Mouse (Mus musculus): ENCODE results near the gene Camta1. TPM values are rescaled to one million over a fixed set of nuclear protein-coding genes. Genes with fewer than 3 reads are reported as not detected.
A peak's percentile ranks its signal among the peaks of the same experiment; 100 is the strongest.

Camta1 gene
- total RNA-seq, 2 experiments from 2014 or later, result 193 to 222 TPM

DNA sequence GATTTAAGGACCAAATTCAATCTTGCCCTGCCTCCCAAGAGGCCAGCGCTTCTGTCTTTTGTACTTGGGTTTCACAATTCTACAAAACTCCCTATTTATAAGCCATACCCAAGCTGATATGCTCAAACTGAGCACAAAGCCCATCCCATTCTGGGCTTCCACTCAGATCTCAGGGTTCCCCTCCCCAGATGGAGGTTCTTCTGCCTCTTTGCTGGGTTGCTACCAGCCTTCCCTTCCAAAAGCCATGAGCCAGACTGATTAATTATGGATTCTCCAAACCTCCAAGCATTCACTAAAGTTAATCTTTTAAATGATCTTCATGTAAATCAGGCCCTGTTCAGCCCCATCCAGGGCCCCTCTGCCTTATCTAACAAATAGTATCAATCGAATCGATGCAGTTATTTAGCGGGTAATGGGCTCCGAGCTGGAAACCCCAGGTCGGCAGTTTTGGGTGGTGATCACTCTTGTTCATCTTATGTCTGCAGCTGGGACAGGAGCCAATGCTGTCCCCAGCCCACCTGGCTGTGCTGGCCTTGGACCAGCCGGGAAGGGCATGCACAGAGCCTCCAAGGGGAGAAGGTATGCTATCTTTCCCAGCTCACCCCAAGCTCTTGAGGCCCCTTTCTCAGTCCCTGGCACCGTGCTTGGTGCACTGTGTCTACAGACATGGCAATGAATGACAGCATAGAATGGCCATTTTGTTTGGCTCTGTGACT is 534.5 kb downstream of the Camta1 start:
- intact Hi-C loops (cut with DNase I), result no loop called here
- DNase-seq (ENCODE audit: low spot score in 2 of 2), result no peak

DNA sequence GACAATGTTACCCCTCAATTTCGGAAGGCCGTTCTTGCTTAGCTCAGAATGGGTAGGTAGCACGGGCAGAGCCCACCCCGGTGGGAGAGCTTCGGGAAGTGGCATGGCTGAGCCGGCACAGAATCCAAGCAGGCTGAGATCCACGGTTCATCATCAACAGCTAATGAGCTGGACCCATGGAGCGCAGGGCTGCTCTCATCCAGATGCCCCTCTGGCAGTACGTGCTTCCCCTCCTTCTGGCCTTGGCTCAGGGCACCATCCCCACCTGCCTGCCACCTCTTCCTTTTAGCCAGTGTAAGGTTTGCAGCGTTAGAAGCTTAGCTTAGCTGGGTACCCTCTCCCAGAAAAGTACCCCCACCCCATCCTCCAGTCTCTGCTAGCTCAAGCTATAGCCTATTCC is 545.2 kb downstream of the Camta1 start:
- intact Hi-C loops (cut with DNase I), result no loop called here
- no peak for DNase-seq (ENCODE audit: low spot score in 2 of 2)

DNA sequence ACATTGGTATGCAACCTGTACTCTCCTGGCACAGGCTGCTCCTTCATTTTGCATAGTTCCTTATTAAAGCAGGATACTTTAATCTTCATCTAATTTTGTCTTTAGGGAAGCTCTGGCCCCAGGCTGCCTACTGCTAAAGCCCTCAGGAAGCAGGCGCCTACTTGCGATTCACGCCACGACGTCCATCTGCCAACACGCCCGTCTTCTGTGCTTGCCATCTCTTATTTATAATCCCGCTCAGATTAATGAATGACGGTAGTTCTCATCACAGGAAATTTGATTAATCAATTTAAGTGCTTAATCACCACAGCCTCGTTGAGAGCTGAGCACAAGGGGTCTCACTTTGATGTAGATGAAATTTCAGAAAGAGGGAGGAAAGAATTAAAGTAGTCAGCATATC is 546.0 kb downstream of the Camta1 start:
- intact Hi-C loops (cut with DNase I), result no loop called here
- DNase-seq (ENCODE audit: low spot score in 2 of 2), result no peak

GRCm38 (mm10) chr4:151310773-151311172 is 550.9 kb downstream of the Camta1 start:
- no peak for DNase-seq (ENCODE audit: low spot score in 2 of 2)
- intact Hi-C loops (cut with DNase I), result no loop called here

DNA sequence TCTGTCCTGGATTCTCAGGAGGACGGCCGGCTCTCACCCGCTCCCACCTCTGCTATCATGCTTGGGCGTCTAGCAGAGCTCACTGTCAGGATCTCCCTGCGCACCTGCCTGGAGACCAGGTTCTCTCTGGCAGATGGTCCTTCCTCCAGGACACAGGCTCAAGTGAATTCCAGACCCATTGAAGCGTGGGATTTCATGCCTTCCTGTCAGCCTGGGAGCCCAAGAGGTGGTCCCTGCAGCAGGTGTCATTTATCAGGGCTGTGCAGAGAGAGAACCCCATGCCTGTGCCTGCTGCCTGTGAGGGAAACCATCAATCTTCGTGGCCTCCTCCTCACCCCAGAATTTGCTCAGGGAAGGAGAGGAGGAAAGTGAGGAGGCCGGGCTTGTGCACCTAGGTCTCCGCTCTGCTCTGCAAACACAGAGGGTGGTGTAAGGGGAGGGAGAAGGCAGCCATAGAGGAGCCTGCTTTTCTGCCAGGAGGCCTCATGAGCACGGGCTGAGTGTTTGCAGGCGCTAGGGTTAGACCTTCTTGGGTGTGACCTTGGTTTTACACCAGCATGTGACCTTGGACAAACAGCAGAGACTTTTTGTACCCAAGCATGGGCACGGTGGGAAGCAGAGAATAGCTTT is 551.5 kb downstream of the Camta1 start:
- intact Hi-C loops (cut with DNase I), result no loop called here
- no peak for DNase-seq (ENCODE audit: low spot score in 2 of 2)

- peak; percentile 16 to 65 for DNase-seq (ENCODE audit: low spot score in 2 of 2)
- intact Hi-C loops (cut with DNase I), result no loop called here
Measured at GRCm38 (mm10) chr4:151306890-151307289, 554.8 kb downstream of the Camta1 start.

DNA sequence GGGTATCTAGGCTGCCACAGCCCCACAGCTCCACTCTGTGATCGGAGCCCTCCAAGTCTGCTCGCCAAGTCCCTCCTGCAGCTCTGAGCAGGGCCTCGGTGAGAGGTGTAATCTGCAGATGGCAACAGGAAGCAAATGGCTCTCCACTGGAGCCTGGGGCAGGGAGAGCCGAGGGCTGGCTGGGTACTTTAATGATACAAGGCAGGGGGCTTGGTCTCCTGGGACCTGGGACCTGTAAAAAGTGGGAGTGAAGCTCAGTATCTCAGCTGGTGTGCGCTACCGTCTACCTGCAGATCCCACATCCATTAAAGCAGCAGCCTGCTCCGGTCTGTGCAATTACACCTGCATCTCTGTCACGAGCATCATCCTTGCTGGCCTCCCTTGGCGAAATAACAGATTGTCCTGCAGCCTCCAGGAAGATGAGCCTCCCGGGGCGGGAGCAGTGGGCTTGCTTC is 555.3 kb downstream of the Camta1 start:
- no peak for DNase-seq (ENCODE audit: low spot score in 2 of 2)
- intact Hi-C loops (cut with DNase I), result no loop called here

DNA sequence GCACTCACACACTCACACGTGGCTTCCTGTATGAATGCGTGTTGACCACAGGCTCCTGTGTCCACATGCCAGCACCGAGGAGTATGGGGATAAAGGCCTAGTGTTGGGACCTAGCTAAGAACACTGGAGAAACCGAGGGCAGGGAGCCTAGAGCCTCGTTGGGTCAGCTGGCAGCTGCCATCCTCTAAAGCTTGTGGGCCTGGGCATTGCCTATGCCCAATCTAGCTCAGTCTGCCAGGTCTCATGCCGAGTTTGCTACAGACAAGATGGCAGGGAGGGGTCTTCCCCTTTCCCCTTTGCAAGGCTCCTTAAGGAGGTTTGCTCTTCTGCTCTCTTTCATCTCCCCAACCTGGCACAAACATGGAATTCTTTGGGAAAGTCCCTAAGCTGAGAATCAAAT is 555.9 kb downstream of the Camta1 start:
- no peak for DNase-seq (ENCODE audit: low spot score in 2 of 2)
- intact Hi-C loops (cut with DNase I), result no loop called here

DNA sequence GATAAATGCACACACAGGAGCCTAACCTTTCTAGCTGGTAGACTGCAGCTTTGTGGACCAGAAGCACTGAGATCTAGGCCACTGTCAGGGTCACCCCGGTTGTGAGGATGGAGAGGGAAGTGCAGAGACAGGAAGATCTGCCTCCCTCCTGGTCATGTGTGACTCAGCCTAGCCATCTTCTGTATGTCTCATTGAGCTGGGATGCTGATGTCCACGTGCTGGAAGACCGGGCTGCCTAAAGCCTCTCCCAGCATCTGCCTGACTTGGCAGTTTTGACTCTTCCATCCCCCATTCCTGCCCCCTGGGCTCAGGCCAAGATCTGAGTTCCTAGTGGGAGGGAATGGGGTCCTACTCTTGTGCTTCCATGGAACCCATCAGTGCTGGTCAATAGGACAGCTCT is 557.7 kb downstream of the Camta1 start:
- DNase-seq (ENCODE audit: low spot score in 2 of 2), result no peak
- intact Hi-C loops (cut with DNase I), result no loop called here

DNA sequence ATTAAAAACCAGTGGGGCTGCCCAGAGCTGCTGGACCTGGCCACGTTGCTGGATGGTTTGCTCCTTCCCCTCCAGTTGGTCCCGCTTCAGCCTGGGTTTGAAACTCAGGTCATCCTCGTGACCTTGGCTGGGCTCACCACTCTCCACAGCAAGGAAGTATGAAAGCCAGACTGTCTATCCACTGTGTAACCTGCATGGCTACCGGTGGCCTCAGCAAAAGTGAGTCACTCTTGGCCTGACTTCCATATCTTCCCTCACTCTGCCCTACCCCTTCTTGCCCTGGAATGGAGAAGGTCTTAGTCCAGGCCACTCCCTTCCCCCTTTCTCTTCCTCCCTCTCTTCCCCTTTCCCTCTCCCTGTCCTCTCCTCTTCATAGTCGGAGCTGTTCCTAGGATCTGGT is 558.2 kb downstream of the Camta1 start:
- intact Hi-C loops (cut with DNase I), result no loop called here
- no peak for DNase-seq (ENCODE audit: low spot score in 2 of 2)

- intact Hi-C loops (cut with DNase I), result no loop called here
- peak in 1 of 2 experiments; percentile 28 for DNase-seq (ENCODE audit: low spot score in 2 of 2)
Measured at GRCm38 (mm10) chr4:151302195-151303126, 559.2 kb downstream of the Camta1 start.

DNA sequence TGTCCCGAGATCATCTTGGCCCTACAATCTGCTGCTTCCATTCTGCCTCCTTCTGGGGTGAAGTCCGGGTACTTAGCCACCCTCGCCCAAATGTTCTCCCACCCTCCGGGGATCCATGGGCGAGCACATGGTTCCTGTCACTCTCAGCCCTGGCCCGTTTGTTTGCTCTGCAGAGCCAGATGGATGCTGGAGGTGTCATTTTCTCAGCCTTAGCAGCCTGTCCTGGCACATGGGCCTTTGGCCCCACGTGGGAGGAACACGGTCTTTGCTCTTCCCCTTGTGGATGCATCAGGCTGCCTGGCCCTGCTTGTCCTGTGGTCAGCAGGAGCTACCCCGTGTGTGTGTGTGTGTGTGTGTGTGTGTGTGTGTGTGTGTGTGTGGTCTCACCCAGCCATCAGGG is 560.3 kb downstream of the Camta1 start:
- intact Hi-C loops (cut with DNase I), result no loop called here
- DNase-seq (ENCODE audit: low spot score in 2 of 2), result no peak

DNA sequence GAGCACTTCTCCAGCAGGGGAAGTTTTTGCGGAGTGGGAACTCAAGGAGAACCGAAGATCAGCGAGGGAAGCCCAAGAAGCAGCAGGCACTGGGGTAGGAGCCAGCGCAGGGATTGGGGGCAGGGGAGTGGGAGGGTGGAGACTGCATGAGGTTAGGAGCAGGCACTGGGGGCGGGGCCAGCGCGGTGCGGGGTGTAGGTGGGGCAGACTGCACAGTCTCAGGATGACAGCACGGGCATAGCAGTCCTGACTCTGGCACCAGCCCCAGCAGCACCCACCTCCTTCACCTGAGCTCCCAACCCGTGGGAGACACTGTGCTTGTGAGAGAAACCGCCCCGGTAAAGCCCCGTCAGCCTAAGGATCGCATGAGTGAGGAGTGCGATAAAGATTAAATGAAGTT is 561.0 kb downstream of the Camta1 start:
- intact Hi-C loops (cut with DNase I), result no loop called here

GRCm38 (mm10) chr4:151295515-151296203 is 566.0 kb downstream of the Camta1 start:
- DNase-seq (ENCODE audit: low spot score in 2 of 2), result no peak
- intact Hi-C loops (cut with DNase I), result no loop called here

More for the DNA sequence above, 561.0 kb downstream of the Camta1 start:
- DNase-seq (ENCODE audit: low spot score in 2 of 2), result peak in 1 of 2 experiments; percentile 25

GRCm38 (mm10) chr4:151288893-151289585 is 572.6 kb downstream of the Camta1 start:
- DNase-seq (ENCODE audit: low spot score in 2 of 2), result no peak
- intact Hi-C loops (cut with DNase I), result no loop called here

- DNase-seq (ENCODE audit: low spot score in 2 of 2), result no peak
- intact Hi-C loops (cut with DNase I), result no loop called here
Measured at GRCm38 (mm10) chr4:151285905-151286445, 575.7 kb downstream of the Camta1 start.

GRCm38 (mm10) chr4:151285432-151285831 is 576.2 kb downstream of the Camta1 start:
- DNase-seq (ENCODE audit: low spot score in 2 of 2), result no peak
- intact Hi-C loops (cut with DNase I), result no loop called here

- DNase-seq (ENCODE audit: low spot score in 2 of 2), result peak; percentile 79 to 81
- intact Hi-C loops (cut with DNase I), result loop anchor here (5.0 kb wide), 1 partner anchor 126 kb away; no protein-coding TSS in a partner anchor
Measured at GRCm38 (mm10) chr4:151283092-151283741, 578.5 kb downstream of the Camta1 start.
